Mouse (Mus musculus) embryo, embryonic 11 days (tissue): Measurements from ENCODE around the gene Pcyox1.

Experiments used
- DNase-seq: peaks from one replicate; pipeline ENCODE4 v3.0.0-alpha.2; 2015

Gene Pcyox1

DNA sequence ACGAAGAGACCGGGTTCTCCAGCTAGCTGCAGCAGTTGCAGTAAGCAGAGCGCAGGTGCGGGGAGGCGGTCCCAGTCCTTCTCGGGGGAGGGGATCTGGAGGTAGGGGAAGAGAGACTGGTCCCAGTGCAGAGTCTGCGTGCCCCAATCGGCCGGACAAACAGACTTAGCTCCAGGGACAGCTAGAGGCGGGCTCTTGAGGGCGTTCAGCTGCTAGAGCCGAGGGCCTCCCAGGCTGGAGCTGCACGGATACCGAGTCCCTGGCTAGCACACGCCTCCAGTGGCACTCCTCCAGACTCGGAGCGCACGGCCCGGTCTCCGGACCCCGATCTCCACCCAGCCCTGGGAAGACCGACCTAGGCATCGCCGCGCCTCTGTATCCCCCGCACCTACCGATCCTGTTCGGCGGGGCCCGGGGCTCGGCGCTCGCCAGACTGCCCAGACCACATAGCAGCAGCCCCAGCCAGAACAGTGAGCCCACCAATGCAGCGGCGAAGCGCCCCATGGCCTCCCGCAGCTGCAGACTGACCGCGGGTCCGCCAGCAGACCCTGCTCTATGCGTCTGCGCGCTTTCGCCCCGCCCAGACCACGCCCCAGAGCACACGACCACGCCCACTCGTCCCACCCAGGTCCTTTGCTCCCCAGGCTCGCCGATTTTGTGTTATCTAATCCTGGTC is at the start of gene Pcyox1:
Pcyox1 (minus strand) TSS at position 574 of the 676 bp plus-strand sequence.
- DNase-seq = peak; percentile 92

DNA sequence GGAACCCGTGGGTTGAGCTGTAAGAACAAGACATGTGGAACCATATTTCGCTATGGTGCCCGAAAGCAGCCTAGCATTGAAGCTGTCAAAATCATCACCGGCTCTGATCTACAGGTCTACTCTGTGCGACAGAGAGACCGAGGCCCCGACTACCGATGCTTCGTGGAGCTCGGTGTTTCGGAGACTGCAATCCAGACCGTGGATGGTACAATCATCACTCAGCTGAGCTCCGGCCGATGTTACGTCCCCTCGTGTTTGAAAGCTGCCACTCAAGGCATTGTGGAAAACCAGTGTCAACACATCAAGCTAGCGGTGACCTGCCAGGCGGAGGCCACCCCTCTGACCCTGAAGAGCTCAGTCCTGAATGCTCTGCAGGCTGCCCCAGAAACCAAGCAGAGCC is 48.6 kb upstream of the Pcyox1 start:
- no peak for DNase-seq

DNA sequence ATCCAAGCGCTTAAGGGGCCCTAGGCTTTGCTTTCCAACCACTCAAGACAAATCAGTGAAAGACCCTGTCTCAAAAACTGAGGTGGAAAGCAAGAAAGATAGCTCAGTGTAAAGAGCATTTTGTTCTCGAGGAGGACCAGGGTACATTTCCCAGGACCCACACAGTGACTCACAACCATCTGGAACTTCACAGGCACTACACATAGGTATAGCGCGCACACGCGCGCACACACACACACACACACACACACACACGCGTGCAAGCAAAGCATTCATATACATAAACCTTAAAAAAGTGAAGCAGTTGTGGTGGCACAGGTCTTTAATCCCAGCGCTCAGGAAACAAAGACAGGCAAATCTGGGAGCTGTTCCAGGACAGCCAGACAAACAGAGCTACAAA is 44.6 kb upstream of the Pcyox1 start:
- DNase-seq = no peak

- DNase-seq = no peak
Observed at GRCm38 (mm10) chr6:86439531-86439930, 42.6 kb upstream of the Pcyox1 start.

GRCm38 (mm10) chr6:86439119-86439496 is 42.2 kb upstream of the Pcyox1 start:
- DNase-seq = no peak

DNA sequence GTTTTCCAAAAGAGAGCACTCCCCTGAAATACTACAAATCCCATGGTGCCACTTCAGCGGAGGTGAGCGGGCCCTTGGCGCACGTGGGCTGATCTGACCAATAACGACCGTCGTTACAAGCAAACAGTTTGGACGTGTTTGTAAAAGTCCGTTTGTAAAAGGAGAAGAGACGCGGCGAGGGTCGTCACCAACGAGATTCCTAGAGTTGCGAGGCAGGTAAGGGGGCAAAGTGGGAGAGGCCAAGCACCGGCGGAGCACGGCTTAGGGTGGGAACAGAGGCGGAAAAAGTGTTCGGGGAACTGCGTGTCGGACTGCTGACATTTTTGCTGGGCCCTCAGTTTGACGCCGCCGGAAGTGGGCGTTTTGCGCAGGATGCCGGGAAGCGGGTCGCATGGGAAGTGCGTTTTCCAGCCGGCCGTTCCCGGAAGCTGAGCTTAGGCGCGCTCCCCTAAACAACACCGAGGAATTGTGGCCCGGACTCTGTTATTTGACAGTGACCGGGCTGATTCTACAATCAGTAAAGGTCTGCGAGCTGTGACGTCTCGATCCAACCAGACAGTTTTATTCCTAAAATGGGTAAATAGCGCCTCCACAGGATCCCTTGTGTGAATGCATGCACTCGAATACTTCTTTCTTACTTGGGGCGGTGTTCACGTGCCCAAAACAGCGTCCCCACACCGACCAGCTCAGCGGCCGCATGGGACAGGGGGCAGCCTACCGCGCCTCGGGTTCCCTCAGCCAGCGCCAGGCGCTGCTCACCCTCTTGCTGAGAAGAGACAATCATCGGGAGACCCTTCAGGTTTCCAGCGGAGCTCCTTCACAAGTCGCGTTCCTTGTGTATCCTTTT is 41.5 kb upstream of the Pcyox1 start, which contains the start of gene C87436:
C87436 (plus strand) TSS at position 103 of the 847 bp plus-strand sequence.
- peak; percentile 97 for DNase-seq

GRCm38 (mm10) chr6:86437711-86438110 is 40.8 kb upstream of the Pcyox1 start:
- DNase-seq = peak; percentile 75

GRCm38 (mm10) chr6:86433696-86434095 is 36.7 kb upstream of the Pcyox1 start:
- DNase-seq = no peak

- DNase-seq = no peak
Observed at GRCm38 (mm10) chr6:86431531-86431930, 34.6 kb upstream of the Pcyox1 start.

DNA sequence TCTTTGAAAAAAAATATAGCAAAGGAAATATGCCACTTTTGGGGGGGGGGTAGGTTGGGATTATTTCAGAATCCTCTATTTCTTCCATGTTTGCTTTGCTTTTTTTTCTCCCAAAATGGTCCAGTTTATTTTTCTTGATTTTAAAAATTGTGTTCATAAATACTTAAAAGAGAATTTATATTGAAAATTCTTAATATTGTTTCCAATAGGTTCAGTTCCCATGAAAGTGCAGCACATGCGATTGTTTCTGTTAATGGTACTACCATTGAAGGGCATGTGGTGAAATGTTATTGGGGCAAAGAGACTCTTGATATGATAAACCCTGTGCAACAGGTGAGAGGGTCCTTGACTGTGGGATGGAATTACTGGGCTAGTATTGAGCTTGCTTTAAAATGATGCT is 29.4 kb upstream of the Pcyox1 start, which contains the start of gene Gm44790:
Gm44790 (plus strand) TSS at position 301 of the 400 bp plus-strand sequence.
- no peak for DNase-seq

DNA sequence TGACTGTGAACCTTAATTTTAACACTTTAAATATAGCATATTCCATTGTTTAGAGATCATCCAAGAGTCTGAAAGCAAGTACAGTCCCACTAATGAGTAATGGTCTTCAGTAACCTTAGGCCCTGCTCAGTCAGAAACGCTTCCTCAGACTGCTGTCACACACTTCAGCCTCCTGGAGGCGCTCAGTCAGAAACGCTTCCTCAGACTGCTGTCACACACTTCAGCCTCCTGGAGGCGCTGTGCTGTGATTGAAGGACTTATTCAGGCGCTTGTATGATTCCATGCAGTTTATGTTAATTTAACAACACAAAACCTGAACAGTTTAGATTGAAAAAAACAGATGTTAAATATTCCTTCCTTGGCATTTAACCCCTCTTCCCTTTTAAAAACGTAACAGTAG is 23.5 kb upstream of the Pcyox1 start:
- peak; percentile 44 for DNase-seq

GRCm38 (mm10) chr6:86419239-86419638 is 22.3 kb upstream of the Pcyox1 start:
- DNase-seq = no peak

GRCm38 (mm10) chr6:86418711-86419110 is 21.8 kb upstream of the Pcyox1 start:
- DNase-seq = no peak

DNA sequence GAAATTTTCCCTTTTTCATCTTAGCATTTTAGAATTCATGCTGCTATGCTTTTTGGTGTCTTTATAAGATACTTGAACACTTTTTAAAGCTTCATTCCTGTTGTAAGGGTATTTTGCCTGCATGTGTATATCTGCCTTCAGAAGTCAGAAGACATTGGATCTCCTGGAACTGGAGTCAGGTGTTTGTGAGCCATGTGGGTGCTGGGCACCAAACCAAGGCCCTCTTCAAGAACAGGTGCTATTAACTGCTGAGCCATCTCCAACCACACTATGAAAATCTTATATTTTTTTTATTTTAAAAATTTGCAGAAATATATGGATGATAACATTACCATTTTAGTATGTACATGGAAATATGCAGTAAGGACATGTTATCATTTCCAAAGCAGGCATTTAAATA is 9.4 kb upstream of the Pcyox1 start:
- no peak for DNase-seq

GRCm38 (mm10) chr6:86404996-86405395 is 8.0 kb upstream of the Pcyox1 start:
- peak; percentile 46 for DNase-seq

DNA sequence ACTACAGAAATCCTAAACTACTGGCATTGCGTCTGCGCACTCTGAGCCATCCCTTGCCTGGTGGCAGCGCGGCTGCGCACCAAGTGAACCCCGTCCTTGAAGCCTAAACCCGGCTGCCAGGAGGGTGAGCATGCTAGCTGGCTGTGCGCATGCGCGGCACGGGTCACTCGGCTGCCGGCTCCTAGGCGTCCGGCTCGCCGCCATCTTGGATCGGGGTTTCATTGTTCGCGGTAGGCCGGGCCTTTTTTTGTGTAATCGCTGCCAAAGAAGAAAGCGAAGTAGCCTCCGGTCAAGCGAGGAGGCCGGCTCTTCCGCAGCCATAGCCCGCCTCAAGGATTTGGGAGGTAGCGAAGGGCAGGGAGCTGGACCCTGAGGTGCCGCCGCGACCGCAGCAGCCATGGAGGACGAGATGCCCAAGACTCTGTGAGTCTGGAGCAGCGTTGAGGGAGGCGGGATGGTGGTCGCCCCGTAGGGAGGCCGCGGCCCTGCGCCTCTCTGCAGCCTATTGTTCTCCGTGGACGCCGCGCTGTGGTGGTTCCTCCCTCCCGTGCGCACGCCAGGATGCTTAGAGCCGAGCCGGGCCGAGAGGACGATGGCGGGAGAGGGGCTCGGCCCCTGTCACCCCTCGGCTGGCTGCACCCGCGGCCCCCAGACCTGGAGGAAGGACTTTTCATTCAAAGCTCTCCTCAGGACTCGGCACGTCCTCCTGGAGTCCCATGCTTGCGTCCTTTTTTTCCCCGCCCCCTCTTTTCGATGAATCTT is 7.3 kb upstream of the Pcyox1 start, which contains the start of gene Tia1:
Tia1 (plus strand) TSS at position 120 of the 762 bp plus-strand sequence.
- DNase-seq = peak; percentile 99

DNA sequence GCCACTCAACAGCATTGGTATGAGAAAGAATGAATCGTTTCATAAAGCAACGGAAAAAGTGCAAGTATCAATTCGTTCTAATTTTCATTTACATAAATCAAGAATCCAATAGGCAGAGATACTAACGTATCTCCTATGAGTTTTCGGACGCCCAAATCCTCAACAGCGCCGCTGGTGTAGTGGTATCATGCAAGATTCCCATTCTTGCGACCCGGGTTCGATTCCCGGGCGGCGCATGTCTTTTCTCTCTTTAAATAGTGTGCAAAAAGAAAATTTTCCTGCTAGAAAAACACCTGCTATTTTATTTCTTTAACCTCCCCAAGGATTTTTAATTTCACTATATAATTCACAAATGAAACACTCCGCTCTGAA is 6.8 kb upstream of the Pcyox1 start:
- DNase-seq = peak; percentile 83

DNA sequence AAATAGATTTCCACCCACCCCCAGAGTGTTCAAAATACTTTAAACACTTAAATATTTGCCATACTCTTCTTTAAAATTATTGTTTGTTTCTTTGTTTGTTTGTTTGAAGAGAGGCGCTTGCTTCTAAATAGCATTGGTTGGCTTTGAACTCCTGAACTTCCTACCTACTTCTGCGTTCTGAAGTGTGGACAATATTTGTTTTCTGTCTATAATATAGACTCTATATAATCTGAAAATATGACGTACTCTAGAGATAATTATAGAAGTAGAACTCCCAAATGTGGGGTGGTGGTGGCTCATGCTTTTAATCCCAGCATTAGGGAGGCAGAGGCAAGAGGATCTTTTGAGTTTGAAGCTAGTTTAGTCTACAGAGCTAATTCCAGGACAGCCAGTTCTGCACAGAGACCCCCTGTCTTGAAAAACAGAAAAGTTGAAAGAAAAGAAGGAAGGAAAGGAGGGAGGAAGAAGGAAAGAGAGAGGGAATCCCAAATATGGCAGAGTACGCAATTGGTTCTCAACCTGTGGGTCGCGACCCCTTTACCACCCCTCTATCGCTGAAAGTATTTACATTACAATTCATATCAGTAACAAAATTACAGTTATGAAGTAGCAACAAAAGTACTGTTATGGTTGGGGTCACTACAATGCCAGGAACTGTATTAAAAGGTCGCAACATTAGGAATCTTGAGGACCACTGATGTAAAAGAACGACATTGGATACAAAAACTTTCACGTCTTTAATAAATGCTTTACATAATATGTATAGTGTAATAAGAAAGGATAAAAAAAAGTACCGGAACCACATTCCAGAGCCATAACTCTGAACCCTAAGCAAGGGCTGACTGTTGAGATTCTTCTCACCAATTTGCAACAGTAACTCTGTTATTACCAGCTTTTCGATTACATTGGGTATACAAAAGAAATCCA is 6.0 kb upstream of the Pcyox1 start:
- DNase-seq = peak; percentile 38

DNA sequence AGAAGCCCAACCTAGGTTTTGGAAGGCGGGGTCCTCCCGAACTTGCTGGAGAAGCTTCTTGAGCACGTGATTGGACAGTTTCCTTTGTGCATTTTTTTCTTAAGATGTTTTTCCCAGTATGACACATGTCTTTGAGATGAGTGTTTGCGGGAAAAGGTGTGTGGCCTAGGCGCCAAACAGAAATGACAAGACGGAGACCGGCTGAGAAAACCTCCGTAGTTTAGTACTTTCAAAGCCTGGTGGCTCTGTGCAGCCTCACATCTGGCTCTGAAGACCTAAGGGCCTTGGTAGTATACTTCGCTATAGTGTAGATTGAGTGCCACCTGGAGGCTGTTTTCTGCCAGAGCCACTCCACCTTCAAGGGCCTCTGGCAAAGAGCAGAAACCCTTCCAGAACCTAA is 4.0 kb upstream of the Pcyox1 start:
- peak; percentile 89 for DNase-seq

DNA sequence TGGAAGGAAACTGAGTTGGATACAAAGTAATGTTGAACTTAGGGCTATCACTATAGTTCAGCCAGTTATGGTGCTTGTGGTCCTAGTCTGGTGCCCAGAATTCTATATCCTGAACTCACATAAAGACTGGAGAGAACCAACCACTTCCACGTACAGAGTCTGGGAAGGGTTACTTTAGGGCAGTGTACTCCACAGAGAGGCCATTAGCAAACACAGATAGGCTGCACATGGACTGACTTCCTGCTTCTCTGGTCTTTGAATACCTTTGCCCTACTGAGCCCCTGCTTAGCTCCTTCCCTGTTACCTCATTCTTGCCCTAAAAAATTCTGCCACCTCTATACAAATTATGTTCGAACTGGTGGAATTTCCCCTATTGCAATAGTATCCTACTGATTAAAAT is 3.0 kb upstream of the Pcyox1 start:
- DNase-seq = no peak

GRCm38 (mm10) chr6:86398986-86399385 is 2.0 kb upstream of the Pcyox1 start:
- DNase-seq = no peak
